Mouse (Mus musculus): ENCODE measurements around the gene Anxa9.

Anxa9 gene

DNA sequence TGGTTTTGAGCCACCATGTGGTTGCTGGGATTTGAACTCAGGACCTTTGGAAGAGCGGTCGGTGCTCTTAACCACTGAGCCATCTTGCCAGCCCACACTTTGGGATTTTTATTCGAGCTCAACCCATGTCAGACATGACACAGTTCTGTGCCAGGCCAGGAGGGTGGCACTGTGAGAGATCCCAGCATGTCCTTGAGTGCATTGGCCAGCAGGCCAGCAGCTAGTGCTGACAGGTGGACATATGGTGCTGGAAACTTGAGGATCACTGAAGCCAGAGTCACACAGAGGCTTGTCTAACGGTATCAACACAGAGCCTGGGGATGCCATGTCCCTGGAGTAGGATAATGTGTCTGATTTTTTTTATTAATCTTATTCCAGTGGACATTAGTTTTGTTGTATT, 17.6 kb downstream of the Anxa9 start:
- in situ Hi-C loops (cut with MboI; ENCODE audit: low pct_unique_long_range_greater_than_20kb in 1 of 2, low sequenced_read_pairs in 2 of 2, unreplicated experiment in 1 of 2), result no loop called here

GRCm38 (mm10) chr3:95287541-95287940, 19.4 kb downstream of the Anxa9 start:
- in situ Hi-C loops (cut with MboI; ENCODE audit: low pct_unique_long_range_greater_than_20kb in 1 of 2, low sequenced_read_pairs in 2 of 2, unreplicated experiment in 1 of 2), result no loop called here

DNA sequence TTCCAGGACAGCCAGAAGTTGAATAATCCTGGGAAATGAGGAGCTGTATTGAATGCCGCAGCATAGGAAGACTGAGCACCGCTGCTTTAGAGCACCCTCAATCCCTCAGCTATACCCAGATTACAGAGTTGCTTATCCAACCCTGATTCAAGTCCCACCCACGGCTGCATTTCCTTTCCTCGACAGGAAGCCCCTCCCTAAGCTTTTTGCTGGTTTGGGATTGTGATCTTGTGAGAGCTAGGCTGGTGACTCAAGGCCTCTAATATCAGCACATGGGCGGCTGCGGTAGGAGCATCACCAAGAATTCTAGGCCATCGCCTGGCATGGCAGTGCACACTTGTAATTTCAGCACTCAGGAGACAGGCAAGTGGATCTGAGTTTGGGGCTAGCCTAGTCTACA, 20.5 kb downstream of the Anxa9 start:
- in situ Hi-C loops (cut with MboI; ENCODE audit: low pct_unique_long_range_greater_than_20kb in 1 of 2, low sequenced_read_pairs in 2 of 2, unreplicated experiment in 1 of 2), result no loop called here

GRCm38 (mm10) chr3:95286011-95286410, 21.0 kb downstream of the Anxa9 start:
- in situ Hi-C loops (cut with MboI; ENCODE audit: low pct_unique_long_range_greater_than_20kb in 1 of 2, low sequenced_read_pairs in 2 of 2, unreplicated experiment in 1 of 2), result no loop called here

DNA sequence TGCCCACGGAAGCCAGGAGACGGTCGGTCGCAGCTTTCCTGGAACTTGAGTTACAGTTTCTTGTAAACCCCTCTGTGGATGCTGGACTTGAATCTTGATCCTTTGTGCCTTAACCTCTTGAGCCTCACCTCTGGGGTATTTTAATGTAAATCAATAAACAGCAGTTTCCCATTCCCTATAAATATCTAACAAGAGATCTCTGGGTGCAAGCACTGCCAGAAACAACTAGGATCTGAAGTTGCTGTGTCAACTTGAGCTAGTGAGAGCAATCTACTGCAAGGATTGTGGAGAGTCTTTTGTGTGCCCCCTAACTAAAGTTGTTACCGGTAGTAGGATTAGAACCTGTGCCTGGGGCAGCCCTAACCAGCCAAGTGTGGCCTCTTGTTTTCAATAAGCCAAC, 21.6 kb downstream of the Anxa9 start:
- in situ Hi-C loops (cut with MboI; ENCODE audit: low pct_unique_long_range_greater_than_20kb in 1 of 2, low sequenced_read_pairs in 2 of 2, unreplicated experiment in 1 of 2), result no loop called here

GRCm38 (mm10) chr3:95284501-95285281, 22.3 kb downstream of the Anxa9 start:
- in situ Hi-C loops (cut with MboI; ENCODE audit: low pct_unique_long_range_greater_than_20kb in 1 of 2, low sequenced_read_pairs in 2 of 2, unreplicated experiment in 1 of 2), result no loop called here

GRCm38 (mm10) chr3:95284062-95284461, 22.9 kb downstream of the Anxa9 start:
- in situ Hi-C loops (cut with MboI; ENCODE audit: low pct_unique_long_range_greater_than_20kb in 1 of 2, low sequenced_read_pairs in 2 of 2, unreplicated experiment in 1 of 2), result no loop called here

GRCm38 (mm10) chr3:95283589-95283941, 23.4 kb downstream of the Anxa9 start:
- in situ Hi-C loops (cut with MboI; ENCODE audit: low pct_unique_long_range_greater_than_20kb in 1 of 2, low sequenced_read_pairs in 2 of 2, unreplicated experiment in 1 of 2), result no loop called here

- in situ Hi-C loops (cut with MboI; ENCODE audit: low pct_unique_long_range_greater_than_20kb in 1 of 2, low sequenced_read_pairs in 2 of 2, unreplicated experiment in 1 of 2), result no loop called here
Measured at GRCm38 (mm10) chr3:95282865-95283588, 23.9 kb downstream of the Anxa9 start.

DNA sequence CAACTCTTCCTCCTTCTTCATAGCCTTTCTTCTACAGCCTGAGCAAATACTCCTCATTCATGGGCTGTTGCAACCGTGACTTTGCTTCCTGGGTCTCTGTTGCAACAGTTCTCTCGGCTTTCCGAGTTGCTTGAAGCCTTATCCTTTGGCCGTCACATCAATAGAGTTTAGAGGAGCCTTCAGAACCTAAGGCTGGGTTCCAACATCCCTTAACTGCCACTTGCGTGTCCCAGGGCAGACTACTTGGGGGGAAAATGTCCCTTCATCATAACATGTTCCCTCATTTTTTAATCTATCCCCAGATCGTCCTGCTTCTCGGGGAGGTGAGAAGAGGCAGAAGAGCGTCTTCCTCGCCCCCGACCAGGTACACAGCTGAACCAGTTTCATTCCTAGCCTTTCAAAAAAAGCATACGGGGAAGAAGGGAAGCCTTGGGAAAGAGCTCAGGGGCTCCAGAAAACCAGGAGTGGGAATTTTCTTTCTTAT, 24.6 kb downstream of the Anxa9 start:
- in situ Hi-C loops (cut with MboI; ENCODE audit: low pct_unique_long_range_greater_than_20kb in 1 of 2, low sequenced_read_pairs in 2 of 2, unreplicated experiment in 1 of 2), result no loop called here

GRCm38 (mm10) chr3:95281216-95282126, 25.5 kb downstream of the Anxa9 start, which contains the start of the genes Mindy1 and Prune1:
TSS of gene Mindy1 (plus strand) at chr3:95281345.
TSS of gene Prune1 (minus strand) at chr3:95282076.
- in situ Hi-C loops (cut with MboI; ENCODE audit: low pct_unique_long_range_greater_than_20kb in 1 of 2, low sequenced_read_pairs in 2 of 2, unreplicated experiment in 1 of 2), result no loop called here

DNA sequence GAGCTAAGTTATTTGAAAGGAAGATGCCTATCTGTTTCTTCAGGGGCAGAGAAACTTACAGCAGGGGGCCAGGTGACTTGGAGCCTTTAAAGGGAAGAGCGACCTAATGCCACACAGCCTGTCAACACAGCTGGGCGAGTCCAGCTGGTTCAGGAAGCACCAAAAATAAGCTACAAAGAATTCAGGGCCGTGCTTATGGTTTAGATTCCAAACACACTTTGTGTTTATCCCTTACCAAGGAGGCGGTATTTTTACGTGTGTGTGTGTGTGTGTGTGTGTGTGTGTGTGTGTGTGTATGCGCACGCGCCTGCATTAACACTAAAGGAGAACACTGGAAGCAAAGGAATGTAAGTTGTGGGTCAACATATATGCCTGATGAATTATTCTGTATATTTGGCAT, 26.2 kb downstream of the Anxa9 start:
- in situ Hi-C loops (cut with MboI; ENCODE audit: low pct_unique_long_range_greater_than_20kb in 1 of 2, low sequenced_read_pairs in 2 of 2, unreplicated experiment in 1 of 2), result no loop called here

- in situ Hi-C loops (cut with MboI; ENCODE audit: low pct_unique_long_range_greater_than_20kb in 1 of 2, low sequenced_read_pairs in 2 of 2, unreplicated experiment in 1 of 2), result no loop called here
Measured at GRCm38 (mm10) chr3:95277149-95277551, 29.8 kb downstream of the Anxa9 start.

GRCm38 (mm10) chr3:95276428-95276934, 30.5 kb downstream of the Anxa9 start:
- in situ Hi-C loops (cut with MboI; ENCODE audit: low pct_unique_long_range_greater_than_20kb in 1 of 2, low sequenced_read_pairs in 2 of 2, unreplicated experiment in 1 of 2), result no loop called here

GRCm38 (mm10) chr3:95275161-95275560, 31.8 kb downstream of the Anxa9 start:
- in situ Hi-C loops (cut with MboI; ENCODE audit: low pct_unique_long_range_greater_than_20kb in 1 of 2, low sequenced_read_pairs in 2 of 2, unreplicated experiment in 1 of 2), result no loop called here

GRCm38 (mm10) chr3:95274453-95274852, 32.5 kb downstream of the Anxa9 start:
- in situ Hi-C loops (cut with MboI; ENCODE audit: low pct_unique_long_range_greater_than_20kb in 1 of 2, low sequenced_read_pairs in 2 of 2, unreplicated experiment in 1 of 2), result no loop called here

DNA sequence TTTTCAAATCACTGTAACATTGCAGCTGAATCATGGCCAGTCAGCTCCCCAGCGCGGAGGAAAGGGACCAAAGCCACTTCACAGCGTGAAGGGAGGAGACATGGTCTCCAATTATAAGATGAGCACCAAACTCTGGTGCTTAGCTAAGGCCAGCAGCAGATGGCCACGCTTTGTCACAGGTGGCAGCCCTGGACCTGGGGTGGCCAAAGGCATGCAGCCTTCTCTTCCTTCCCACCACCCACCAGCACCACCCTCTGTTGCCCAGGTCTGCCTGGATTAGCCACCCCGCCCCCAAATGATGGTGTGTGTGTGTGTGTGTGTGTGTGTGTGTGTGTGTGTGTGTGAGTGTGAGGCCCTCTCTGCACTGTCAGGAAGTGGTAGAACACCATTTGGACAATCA, 33.5 kb downstream of the Anxa9 start:
- in situ Hi-C loops (cut with MboI; ENCODE audit: low pct_unique_long_range_greater_than_20kb in 1 of 2, low sequenced_read_pairs in 2 of 2, unreplicated experiment in 1 of 2), result no loop called here

DNA sequence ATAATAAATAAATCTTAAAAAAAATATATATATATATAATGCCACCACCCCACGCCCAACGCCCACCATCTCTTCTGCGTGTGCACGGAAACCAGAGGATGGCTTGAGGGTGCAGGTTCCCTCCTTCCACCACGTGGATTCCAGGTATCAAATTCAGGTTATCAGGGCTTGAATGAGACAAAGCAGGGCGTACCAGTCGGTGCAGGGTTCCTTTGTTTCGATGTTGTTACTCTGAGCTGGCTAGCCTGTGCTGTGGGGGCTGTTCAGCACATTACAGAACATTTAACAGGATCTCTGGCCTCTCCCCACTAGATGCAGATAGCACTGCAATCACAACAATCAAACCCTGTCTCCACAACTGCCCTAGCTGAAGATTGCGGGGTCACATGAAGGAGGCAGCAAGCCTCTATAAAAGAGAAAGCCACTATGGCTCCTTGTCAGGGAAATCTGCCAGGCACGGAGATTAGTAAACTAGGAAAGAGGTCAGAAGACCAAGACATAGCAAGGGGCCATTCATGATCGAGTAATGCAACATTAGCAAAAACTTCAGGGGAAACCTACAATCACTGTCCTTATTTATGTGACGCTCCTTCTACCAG, 36.1 kb downstream of the Anxa9 start:
- in situ Hi-C loops (cut with MboI; ENCODE audit: low pct_unique_long_range_greater_than_20kb in 1 of 2, low sequenced_read_pairs in 2 of 2, unreplicated experiment in 1 of 2), result no loop called here
